Mouse (Mus musculus): ENCODE data around the gene Ctso.

Gene Ctso

DNA sequence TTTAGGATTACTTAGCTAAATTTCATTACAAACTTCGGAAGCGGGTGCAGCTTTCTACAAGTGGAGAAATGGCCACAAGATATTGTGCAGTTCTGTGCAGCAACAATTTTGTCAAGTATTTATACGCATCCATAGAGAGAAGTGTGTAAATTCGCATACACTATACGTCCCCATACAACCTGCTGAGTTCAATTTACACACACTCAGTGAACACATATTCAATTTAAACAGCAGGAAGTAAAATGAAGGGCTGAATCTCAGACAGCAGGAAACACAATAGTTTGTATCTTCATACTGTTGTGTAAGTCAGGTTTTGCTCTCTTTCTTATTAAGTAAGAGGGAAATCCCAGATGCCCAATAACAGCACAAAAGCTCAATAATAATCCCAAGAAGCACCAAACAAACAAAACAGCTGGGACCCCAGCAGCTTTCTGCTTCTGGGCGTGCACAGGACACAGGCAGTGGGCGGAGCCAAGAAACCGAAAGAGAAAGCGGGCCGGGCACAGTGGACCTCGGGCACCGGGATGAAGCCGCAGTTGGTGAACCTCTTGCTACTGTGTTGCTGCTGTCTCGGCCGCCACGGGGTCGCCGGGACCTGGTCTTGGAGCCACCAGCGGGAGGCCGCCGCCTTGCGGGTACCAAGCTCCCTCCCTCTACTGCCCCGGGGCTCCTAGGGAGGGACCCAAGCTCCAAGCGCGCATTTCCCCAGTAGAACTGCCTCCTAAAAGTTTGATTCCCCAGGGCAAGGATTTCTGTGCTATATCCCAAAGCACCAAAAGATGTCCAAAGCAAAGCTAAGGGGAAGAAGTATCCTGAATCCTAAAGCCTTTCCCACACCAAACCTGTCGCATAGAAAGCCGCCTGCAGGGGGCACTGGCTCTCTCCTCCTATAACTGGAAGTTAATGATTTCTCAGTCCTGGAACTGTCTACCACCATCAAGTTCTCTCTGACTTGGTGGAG lies at the start of gene Ctso:
Gene Ctso (plus strand): TSS at position 461 of the 961 bp plus-strand sequence.
- DNase-seq (ENCODE audit: low read depth): peak; percentile 94

DNA sequence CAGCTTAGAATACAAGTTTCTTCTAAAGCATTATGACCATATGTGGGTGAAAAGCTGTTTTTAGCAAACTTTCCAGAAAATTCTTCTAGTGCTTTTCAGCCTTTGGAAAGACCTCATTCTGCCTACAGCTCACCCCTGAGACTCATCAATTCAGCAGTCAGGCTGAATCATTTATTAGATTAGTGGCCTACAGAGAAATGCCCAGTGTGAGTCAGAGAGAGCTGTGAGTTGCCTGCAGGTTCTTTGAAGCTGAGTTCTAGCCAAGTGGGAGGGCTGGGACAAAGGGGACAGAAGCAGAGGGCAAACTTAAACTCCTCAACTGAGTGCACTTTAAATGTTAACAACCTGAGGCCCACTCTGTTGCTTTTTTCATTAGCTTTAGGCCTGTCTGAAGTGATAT lies 48.5 kb upstream of the Ctso start:
- DNase-seq (ENCODE audit: low read depth): peak; percentile 80

DNA sequence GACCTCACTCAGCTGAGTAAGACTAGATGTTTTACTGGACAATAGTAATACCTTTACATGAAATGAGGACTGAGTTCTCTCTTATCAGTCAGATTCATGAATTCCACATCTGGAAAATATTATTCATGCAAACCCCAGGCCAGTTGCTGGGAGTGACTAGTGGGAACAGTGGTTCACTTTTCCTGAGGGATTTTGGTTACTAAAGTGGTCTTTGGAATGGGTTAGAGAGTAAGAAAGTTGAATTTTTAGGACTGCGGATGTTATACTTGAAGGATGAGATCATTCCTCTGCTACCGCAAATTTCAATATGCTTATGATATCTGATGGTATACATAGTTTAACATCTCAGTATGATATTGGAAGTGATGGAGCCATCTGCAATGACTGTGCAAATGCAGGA lies 46.8 kb upstream of the Ctso start:
- DNase-seq (ENCODE audit: low read depth): peak; percentile 61

GRCm38 (mm10) chr3:81889137-81889536 lies 43.3 kb upstream of the Ctso start:
- peak; percentile 70 for DNase-seq (ENCODE audit: low read depth)

- DNase-seq (ENCODE audit: low read depth): no peak
These were observed 21.9 kb upstream of the Ctso start for GRCm38 (mm10) chr3:81910286-81911036.

GRCm38 (mm10) chr3:81916030-81916686 lies 16.2 kb upstream of the Ctso start:
- peak; percentile 53 for DNase-seq (ENCODE audit: low read depth)

DNA sequence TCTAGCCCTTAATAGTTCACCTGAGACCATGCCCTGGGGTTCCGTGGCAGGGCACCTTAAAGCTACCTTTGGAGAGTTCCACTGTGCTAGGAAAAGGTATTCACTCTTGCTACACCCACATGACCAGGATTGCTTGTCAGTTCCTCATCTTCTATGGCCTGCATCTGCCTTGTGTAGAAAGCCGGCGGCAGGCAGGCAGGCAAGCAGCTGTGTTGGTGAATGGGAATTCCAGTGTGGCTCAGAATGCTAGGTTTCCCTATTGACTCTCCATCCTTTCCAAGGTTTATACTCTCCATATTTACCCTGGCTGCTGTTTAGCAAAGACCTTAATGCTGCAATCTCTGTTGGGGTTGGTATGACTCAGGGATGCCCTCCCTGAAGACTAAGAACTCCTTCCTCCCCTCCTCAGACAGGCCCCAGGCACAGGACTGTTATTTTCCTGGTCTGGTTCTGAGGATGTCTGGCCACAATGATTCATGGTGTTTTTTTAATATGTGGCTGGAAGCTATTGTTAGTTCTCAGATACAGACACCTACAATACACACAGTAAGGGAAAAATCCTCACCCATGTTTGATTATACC lies 15.0 kb upstream of the Ctso start:
- DNase-seq (ENCODE audit: low read depth): peak; percentile 63

DNA sequence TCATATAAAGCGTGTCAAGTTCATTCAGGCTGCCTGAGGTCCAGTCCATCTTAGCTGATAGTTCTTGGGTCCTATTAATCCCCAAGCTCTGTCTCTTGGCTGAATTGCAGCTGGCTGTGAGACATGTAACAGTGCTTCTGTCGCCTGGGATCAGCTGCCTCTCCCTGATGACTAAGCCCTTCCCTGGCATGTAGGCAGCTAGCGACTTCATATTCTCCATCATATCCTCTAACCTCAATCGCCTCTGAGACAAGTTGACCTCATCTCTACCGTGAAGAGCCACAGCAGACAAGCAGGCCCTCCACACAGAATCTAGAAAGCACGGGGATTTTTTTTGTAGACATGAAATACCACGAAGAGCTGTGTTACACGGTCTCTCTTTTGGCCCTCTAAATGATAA lies 14.2 kb upstream of the Ctso start:
- DNase-seq (ENCODE audit: low read depth): peak; percentile 31

DNA sequence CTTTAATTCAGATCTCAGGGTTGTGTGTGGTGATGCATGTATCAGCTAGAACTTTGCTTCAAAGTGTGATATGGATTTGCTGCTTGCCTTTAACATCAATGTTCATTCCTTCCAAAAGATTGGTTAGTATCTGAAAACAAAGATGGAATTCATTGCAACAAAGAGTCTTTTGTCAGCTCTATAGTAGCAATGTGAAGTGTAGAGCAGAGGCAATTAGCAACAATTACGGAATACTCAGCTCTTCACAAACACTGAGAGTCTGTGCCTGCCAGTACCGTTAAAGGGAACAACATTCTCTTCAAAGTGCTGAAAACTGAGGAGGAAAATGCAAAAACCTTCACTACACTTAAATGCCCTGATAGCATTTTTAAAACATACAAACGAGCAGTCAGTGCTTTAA lies 12.7 kb upstream of the Ctso start:
- DNase-seq (ENCODE audit: low read depth): no peak

GRCm38 (mm10) chr3:81922910-81923309 lies 9.5 kb upstream of the Ctso start:
- peak; percentile 26 for DNase-seq (ENCODE audit: low read depth)

DNA sequence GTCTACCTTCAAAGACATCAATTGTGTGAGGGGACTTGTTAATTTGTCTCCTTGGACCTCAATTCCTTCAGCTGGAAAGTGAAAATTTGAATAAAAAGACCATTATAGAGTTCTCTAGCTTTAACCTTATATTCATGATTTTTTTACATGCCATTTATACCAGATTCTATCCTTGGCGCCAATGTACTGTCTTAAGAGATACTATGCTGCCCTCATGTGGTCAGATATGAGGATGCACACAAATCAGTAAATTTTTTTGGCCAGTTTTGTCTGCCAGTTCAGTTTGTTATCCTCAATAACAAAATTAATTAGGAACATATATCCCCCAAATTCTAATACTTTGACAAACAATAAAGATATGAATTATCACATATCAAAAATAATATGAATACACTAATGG lies 7.5 kb upstream of the Ctso start:
- peak; percentile 84 for DNase-seq (ENCODE audit: low read depth)

GRCm38 (mm10) chr3:81925856-81926255 lies 6.5 kb upstream of the Ctso start:
- no peak for DNase-seq (ENCODE audit: low read depth)

DNA sequence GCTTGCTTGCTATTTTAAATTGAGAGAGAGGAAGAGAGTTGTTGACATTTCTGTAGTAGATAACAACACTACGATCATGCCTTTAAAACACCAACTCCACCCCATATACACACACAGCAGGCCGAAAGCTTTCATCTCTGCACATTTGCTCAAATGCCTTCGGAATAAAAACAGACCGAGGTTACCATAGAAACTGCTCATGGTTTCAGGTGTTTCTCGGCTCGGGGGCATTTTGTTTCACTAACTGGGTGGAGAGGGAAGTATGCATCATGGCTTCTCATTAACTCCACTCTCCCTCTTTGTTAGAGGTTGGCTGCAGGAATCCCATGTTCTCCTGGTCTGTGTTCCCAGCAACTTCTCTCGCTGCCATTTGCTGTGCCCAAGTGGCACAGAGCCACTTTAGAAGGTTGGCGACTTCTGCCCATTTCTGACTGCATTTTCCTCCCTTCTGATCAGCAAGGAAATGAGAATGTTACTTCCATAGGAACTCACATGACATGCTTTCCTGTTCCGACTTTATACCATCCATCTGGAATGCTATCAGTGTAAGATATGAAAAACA lies 5.6 kb upstream of the Ctso start:
- no peak for DNase-seq (ENCODE audit: low read depth)

DNA sequence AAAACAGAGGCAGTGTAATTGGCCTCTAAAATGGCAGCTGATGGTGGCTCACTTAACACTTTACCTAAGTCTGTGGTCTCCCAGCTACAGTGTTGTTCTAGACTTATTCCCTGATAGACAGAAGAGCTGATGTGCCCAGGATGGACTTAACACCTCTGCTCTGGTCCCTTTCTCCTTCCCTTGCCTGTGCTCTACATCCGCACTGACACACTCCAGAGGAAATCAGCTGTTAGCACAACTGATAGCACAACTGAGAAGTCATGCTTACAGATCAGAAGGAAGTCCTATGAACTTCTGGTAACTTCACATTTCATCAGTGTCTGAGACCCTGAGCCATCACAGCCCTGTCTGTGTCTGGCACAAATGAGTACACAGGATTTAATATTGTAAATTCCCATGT lies 3.3 kb upstream of the Ctso start:
- no peak for DNase-seq (ENCODE audit: low read depth)

- no peak for DNase-seq (ENCODE audit: low read depth)
These were observed 706 bp upstream of the Ctso start for GRCm38 (mm10) chr3:81931695-81932094.

- no peak for DNase-seq (ENCODE audit: low read depth)
These were observed 947 bp downstream of the Ctso start for GRCm38 (mm10) chr3:81933348-81933747.

- no peak for DNase-seq (ENCODE audit: low read depth)
These were observed 6.5 kb downstream of the Ctso start for GRCm38 (mm10) chr3:81938924-81939323.

DNA sequence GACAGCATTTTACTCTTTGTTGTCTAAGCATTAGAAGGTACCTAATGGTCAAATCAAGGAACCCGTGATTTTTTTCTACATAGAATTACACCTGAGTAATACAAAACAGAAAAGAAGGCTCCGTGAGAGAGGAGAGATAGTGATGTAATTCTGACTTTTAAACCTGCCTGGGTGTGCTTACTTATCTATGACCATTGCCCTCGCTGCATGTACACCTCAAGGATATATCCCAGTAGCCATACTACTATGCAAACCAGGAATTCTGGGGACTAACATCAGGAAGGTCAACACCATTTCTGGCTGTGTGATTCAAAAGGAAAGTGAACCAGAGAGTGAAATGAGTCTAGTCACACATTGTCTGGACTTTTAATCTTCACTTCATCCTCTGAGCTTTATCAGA lies 9.9 kb downstream of the Ctso start:
- DNase-seq (ENCODE audit: low read depth): no peak

DNA sequence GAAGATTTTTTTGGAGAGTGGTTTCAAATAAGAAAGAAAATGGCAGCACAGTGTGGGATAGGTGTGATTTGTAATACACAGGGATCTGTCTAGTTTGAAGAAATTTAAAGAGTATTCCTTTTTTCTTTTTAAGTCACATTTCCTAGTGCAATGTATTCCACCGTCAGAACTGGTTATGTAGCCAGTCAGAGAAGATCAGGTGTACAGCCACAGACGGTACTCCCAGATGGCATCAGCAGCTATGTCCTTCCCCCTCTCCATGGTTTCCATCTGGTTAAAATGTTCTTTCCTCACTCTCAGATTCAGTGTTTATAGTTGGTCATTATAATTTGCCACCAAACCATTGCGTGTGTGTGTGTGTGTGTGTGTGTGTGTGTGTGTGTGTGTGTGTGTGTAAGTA lies 10.7 kb downstream of the Ctso start:
- DNase-seq (ENCODE audit: low read depth): no peak

GRCm38 (mm10) chr3:81944851-81945393 lies 12.5 kb downstream of the Ctso start:
- no peak for DNase-seq (ENCODE audit: low read depth)

DNA sequence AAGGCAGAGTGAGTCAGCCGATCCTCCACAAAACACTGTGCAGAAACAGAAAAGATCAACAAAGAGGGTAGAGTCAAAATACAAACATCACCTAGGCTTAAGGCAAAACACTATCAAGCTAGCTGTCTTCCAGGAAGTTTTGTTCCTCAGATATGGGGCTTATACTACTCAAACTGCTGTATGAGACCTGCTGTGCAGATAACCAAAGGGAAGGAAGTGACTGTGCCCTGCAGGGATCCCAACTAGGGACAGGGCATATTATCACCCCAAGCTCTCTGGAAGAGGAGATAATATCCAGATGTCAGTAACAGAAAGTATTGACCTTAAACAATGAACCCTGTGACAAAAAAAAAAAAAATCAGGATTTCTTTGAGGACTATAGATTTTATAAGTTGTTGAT lies 16.6 kb downstream of the Ctso start:
- no peak for DNase-seq (ENCODE audit: low read depth)

- DNase-seq (ENCODE audit: low read depth): no peak
These were observed 19.4 kb downstream of the Ctso start for GRCm38 (mm10) chr3:81951785-81952184.
